Mouse (Mus musculus) lung, postnatal 0 days (tissue): ENCODE data around the gene Mfap2.

Experiments used
- CTCF ChIP-seq: IDR thresholded peaks from 2 replicates; pipeline ENCODE4 v1.5.1; 2016; ENCODE audit warnings: antibody characterized with exemption, mild to moderate bottlenecking
- EP300 ChIP-seq: IDR thresholded peaks from 2 replicates; pipeline ENCODE4 v1.6.1; 2016; ENCODE audit warnings: antibody characterized with exemption, mild to moderate bottlenecking, control low read depth

DNA sequence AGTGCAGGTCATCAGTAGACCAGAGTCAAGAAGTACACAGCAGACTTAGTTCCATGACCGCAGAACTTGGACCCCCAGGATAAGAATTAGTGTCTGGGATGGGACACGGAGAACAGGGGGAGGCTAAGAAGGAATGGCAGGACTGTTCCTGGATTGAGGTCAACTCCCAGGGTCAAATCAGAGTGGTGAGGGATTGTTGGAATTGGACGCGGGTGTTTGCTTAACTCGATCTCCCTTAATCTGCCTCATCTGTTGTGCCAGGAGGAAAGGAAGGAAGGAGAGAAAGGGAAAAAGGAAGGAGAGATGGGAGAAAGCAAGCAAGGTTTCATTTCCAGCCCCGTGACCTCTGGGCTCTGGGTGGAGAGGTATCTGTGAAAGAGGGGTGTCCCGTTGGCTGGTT is at the start of gene Mfap2:
- TF ChIP-seq CTCF: no peak
- TF ChIP-seq EP300: no peak
